Mouse (Mus musculus): ENCODE measurements around the gene Paip2b. TPM values are rescaled to one million over a fixed set of nuclear protein-coding genes. Genes with fewer than 3 reads are reported as not detected.

Paip2b gene
- 23.2 and 23.9 TPM in 2 replicates for polyA plus RNA-seq (2015; fragmentation: Nextera tagmentation; extraction: Ambion mirVana)

GRCm38 (mm10) chr6:83831606-83832123 is at the start of gene Paip2b:
Gene Paip2b (minus strand): TSS chr6:83831741.
- peak within 1 kb of the TSS; percentile 93 for H3K27ac ChIP-seq (replicated peaks)
- H3K27me3 ChIP-seq = no peaks in the 10 kb centered on the region
- peak within 1 kb of the TSS; percentile 77 for H3K9ac ChIP-seq
- peak; percentile 98 for ATAC-seq (ENCODE audit: low read depth)
- no peaks in the 10 kb centered on the region for H3K36me3 ChIP-seq
- H3K9me3 ChIP-seq = no peaks in the 10 kb centered on the region
- peak within 1 kb of the TSS; percentile 65 for H3K4me2 ChIP-seq
- peak within 1 kb of the TSS; percentile 69 for H3K4me3 ChIP-seq
- H3K4me1 ChIP-seq (replicated peaks) = peaks cover 23% of the 10 kb centered on the region
- under 1% methylated on average over 37 of the region's 37 CpGs for WGBS

DNA sequence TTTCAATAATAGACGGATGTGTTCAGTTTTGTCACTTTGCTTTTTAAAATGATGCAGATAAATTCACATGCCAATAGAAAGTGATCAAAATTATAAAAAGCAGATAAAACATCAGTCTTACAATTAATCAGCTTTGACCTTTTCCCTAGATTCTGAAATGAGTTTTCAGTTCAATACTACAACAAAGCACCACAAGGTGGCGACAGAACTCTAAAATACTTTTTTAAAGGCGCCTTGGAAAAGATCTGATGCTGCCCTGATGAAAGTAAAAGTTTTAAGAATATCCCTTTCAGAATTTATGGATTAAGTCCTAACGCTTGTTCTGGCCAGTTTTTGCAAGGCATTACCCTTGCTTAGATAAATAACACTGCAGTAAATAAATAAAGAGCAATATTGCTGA is 48.3 kb upstream of the Paip2b start:
- WGBS = 4% methylated on average over 4 of the region's 4 CpGs
- H3K4me3 ChIP-seq = no peak overlapping the region

DNA sequence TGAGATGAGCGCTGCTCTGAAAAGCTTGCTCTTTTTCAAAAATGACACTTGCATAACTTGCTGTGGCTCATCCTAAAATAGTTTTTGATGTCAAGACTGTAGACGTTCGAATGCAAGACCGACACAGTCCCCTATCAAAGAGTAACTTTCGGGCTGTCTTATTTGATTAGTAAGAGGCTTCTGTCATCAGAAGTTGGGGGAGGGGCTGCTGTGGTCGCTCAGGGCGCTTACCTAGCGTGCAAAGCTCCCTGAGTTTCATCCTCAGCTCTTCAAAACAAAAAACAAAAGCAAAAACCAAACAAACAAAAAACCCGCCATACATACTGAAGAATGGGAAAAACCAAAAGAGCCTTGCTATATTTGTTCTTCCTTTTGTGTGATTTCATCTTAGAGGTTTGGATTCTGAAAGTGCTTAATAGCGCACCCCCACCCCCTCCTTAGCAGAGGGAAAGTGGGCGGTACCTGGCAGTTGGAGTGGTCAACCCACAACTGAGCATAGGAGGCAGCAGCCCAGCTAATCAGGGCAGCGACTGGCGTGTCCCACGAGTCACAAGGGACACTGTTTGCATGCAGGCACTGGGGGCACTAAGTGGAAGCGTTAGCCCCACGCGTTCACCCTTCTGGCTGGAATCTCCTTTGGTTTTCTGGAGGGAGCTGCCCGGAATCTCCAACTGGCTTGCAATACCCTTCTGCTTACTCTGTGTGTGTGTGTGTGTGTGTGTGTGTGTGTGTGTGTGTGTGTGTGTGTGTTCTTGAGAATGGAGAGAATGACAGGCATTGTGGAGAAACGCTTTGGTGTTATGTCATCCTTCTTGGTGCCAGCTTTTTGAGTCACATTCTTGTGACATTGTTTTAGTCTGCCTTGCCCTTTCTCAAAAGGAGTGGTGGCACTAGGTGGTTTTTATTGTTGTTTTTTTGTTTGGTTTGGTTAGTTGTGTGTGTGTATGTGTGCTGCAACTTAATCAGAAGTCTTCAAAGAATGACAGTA is 36.4 kb upstream of the Paip2b start:
- WGBS = 4% methylated on average over 19 of the region's 19 CpGs
- Histone ChIP-seq H3K4me2 (peak overlapping the region; percentile 98), H3K4me3 (peak overlapping the region; percentile 73), H3K27ac (replicated peaks) (no peak overlapping the region), H3K9me3 (no peaks in the 10 kb centered on the region), H3K36me3 (no peaks in the 10 kb centered on the region), H3K9ac (peak overlapping the region; percentile 74), H3K27me3 (peaks cover 15% of the 10 kb centered on the region), H3K4me1 (replicated peaks) (peaks cover 10% of the 10 kb centered on the region; the same call in 1 of the 2 replicates)
- 0 out of 2 replicates have a peak, but pooled peaks have one; percentile 45 for ATAC-seq (ENCODE audit: low read depth)

More for the DNA sequence above, 48.3 kb upstream of the Paip2b start:
- Histone ChIP-seq H3K36me3 (no peaks in the 10 kb centered on the region), H3K4me1 (replicated peaks) (no peaks in the 10 kb centered on the region), H3K9ac (no peak overlapping the region), H3K27ac (replicated peaks) (no peak overlapping the region), H3K27me3 (no peaks in the 10 kb centered on the region), H3K4me2 (peak overlapping the region; percentile 31; the same call in 1 of the 2 replicates), H3K9me3 (no peaks in the 10 kb centered on the region)
- no peak for ATAC-seq (ENCODE audit: low read depth)

DNA sequence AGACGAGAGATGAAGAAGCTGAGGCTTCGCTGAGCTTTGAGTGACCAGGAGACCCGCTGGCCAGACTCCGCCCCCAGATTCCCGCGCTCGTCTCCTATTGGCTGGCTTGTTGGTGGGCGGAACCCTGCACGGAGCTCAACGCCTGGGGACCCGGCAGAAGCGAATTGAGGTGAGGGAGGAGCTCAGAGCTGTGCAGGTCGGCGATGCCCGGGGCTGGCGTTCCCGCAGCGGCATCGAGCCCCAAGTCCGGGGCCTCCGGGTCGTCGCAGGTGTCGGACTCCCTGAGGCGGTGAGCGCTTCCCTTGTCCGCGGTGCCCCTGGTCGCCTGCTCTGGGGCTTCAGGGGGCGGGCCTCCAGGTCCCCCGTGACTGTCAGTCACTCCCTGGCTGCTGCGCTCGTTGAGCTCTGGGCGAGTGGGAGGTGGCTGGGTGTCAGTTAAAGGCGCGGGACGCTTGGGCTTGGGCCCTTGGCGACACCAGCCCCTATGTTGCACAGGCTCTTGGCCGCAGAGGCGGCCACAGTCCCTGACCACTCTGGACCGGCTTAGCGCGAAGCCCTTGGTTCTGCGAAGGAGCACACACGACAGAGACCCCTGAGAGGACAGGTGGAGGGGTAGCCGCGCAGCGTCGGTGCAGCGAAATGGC is 35.5 kb upstream of the Paip2b start, which contains the start of gene Zfp638:
Gene Zfp638, plus strand, starts transcription at position 156 of the 644 bp plus-strand sequence.
- no peak within 1 kb of the TSS for H3K27ac ChIP-seq (replicated peaks)
- under 1% methylated on average over 50 of the region's 50 CpGs for WGBS

GRCm38 (mm10) chr6:83866423-83866822 is 34.9 kb upstream of the Paip2b start:
- H3K4me3 ChIP-seq = no peak overlapping the region
- no peaks in the 10 kb centered on the region for H3K36me3 ChIP-seq
- H3K4me2 ChIP-seq = peak overlapping the region; percentile 98
- H3K9ac ChIP-seq = no peak overlapping the region
- H3K4me1 ChIP-seq (replicated peaks) = peaks cover 10% of the 10 kb centered on the region; the same call in 1 of the 2 replicates
- H3K27me3 ChIP-seq = peaks cover 15% of the 10 kb centered on the region
- no peak overlapping the region for H3K27ac ChIP-seq (replicated peaks)
- no peaks in the 10 kb centered on the region for H3K9me3 ChIP-seq
- WGBS = 41% methylated on average over 4 of the region's 4 CpGs
- no peak; the same call in 1 of the 2 replicates for ATAC-seq (ENCODE audit: low read depth)

More for the DNA sequence above, 35.5 kb upstream of the Paip2b start, which contains the start of gene Zfp638:
- ATAC-seq (ENCODE audit: low read depth) = peak; percentile 97
- H3K9ac ChIP-seq = peak within 1 kb of the TSS; percentile 74
- H3K4me1 ChIP-seq (replicated peaks) = peaks cover 10% of the 10 kb centered on the region; the same call in 1 of the 2 replicates
- H3K4me2 ChIP-seq = peak within 1 kb of the TSS; percentile 98
- H3K27me3 ChIP-seq = peaks cover 15% of the 10 kb centered on the region
- H3K4me3 ChIP-seq = peak within 1 kb of the TSS; percentile 73
- no peaks in the 10 kb centered on the region for H3K36me3 ChIP-seq
- no peaks in the 10 kb centered on the region for H3K9me3 ChIP-seq

- no peak overlapping the region for H3K4me2 ChIP-seq
- H3K9ac ChIP-seq = no peak overlapping the region
- no peak for ATAC-seq (ENCODE audit: low read depth)
- no peak overlapping the region for H3K4me3 ChIP-seq
- WGBS = 77% methylated on average over 4 of the region's 4 CpGs
- no peaks in the 10 kb centered on the region for H3K36me3 ChIP-seq
- no peaks in the 10 kb centered on the region for H3K9me3 ChIP-seq
- peaks cover 11% of the 10 kb centered on the region for H3K27me3 ChIP-seq
- no peak overlapping the region for H3K27ac ChIP-seq (replicated peaks)
- peaks cover 10% of the 10 kb centered on the region; the same call in 1 of the 2 replicates for H3K4me1 ChIP-seq (replicated peaks)
Observed at GRCm38 (mm10) chr6:83863538-83863937, 32.0 kb upstream of the Paip2b start.

GRCm38 (mm10) chr6:83860033-83860432 is 28.5 kb upstream of the Paip2b start:
- 93% methylated on average over 9 of the region's 9 CpGs for WGBS
- ATAC-seq (ENCODE audit: low read depth) = no peak
- Histone ChIP-seq H3K4me2 (no peak overlapping the region), H3K27ac (replicated peaks) (no peak overlapping the region), H3K27me3 (0 out of 2 replicates have a peak, but pooled peaks cover 3% of the 10 kb centered on the region), H3K9ac (no peak overlapping the region), H3K36me3 (no peaks in the 10 kb centered on the region), H3K9me3 (no peaks in the 10 kb centered on the region), H3K4me1 (replicated peaks) (0 out of 2 replicates have a peak, but pooled peaks cover 3% of the 10 kb centered on the region), H3K4me3 (no peak overlapping the region)

DNA sequence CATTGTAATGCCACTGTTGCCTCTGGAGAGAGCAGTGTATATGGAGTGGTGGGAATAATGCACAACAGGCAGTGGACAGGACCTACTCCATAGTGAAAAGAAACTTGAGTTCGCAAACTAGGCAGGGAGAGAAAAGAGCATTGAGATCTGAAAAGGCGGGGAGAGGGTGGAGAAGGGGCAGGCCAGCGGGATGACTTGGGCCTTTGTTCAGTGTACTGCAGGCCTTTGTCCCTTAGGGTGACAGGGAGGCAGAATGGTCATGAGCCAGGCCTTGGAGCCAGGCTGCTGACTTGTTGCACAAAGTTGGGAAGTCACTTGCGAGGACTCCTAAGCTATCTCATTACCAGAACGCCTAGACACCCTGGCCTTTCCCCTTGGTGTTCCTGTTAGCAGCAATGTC is 25.9 kb upstream of the Paip2b start:
- no peaks in the 10 kb centered on the region for H3K9me3 ChIP-seq
- H3K4me2 ChIP-seq = no peak overlapping the region
- no peaks in the 10 kb centered on the region for H3K27me3 ChIP-seq
- ATAC-seq (ENCODE audit: low read depth) = peak; percentile 50; the same call in 1 of the 2 replicates
- no peak overlapping the region for H3K9ac ChIP-seq
- H3K36me3 ChIP-seq = no peaks in the 10 kb centered on the region
- H3K27ac ChIP-seq (replicated peaks) = peak overlapping the region; percentile 29; the same call in 1 of the 2 replicates
- H3K4me3 ChIP-seq = no peak overlapping the region
- 0 out of 2 replicates have a peak, but pooled peaks cover 3% of the 10 kb centered on the region for H3K4me1 ChIP-seq (replicated peaks)
- 25% methylated on average over 5 of the region's 5 CpGs for WGBS

DNA sequence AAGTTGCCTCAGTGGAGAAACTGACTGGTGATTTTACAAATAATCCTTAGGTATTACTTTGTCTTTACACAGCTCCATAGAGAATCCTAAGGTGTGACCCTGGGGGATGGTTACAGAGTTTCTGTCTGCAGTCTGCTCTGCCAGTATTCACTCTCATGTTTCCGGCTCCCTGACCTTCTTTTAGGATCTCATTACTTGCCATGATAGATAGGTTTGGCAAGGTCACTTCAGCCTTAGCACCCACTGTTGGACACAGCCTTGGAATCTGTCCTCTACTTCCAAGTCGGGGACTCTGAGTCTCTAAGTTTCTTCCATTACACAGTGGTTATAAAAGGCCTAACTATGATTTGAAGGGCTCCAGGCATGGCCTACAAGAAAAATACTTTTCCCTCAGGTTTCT is 17.9 kb upstream of the Paip2b start:
- Histone ChIP-seq H3K9me3 (no peaks in the 10 kb centered on the region), H3K4me3 (no peak overlapping the region), H3K4me1 (replicated peaks) (no peaks in the 10 kb centered on the region), H3K9ac (no peak overlapping the region), H3K27me3 (no peaks in the 10 kb centered on the region), H3K36me3 (no peaks in the 10 kb centered on the region), H3K27ac (replicated peaks) (no peak overlapping the region), H3K4me2 (no peak overlapping the region)
- WGBS = 89% methylated on average over 2 of the region's 2 CpGs
- no peak for ATAC-seq (ENCODE audit: low read depth)

DNA sequence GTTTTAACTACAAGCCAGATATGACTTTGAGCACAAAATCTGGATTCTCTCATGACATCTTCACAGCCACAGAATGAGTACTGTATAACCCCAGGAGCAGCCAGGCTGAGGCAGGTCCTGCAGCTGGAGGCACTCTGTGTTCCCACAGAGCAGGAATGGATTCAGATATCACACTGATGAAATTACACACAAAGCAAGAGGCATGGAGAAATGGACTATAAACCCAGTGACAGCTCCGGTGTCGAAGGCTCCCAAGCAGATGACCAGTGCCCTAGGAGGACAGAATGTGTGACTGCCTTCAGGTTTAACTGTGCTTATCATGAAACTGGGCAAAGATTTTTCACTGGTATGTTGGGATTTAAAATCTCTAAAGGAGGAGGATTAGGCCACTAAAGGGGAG is 14.6 kb upstream of the Paip2b start:
- H3K27me3 ChIP-seq = no peaks in the 10 kb centered on the region
- no peaks in the 10 kb centered on the region for H3K9me3 ChIP-seq
- 90% methylated on average over 2 of the region's 2 CpGs for WGBS
- no peaks in the 10 kb centered on the region for H3K36me3 ChIP-seq
- no peak overlapping the region for H3K4me3 ChIP-seq
- no peak overlapping the region for H3K4me2 ChIP-seq
- H3K9ac ChIP-seq = no peak overlapping the region
- H3K4me1 ChIP-seq (replicated peaks) = no peaks in the 10 kb centered on the region
- no peak for ATAC-seq (ENCODE audit: low read depth)
- H3K27ac ChIP-seq (replicated peaks) = no peak overlapping the region

DNA sequence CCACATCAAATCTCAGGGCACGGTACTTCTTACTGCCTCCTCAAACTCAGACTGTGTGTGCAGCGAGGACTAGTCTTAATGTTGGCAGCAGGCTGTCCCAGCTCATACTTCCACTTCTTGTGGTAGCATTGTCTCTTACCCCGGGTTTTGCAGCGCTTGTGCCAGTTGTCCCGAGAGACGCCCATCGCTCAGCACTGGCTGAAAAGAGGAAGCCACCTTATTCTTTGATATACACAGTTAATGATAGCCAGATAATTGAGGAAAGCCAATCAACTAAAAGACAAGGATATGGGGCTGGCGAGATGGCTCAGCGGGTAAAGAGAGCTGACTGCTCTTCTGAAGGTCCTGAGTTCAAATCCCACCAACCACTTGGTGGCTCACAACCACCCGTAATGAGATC is 13.4 kb upstream of the Paip2b start:
- no peak for ATAC-seq (ENCODE audit: low read depth)
- WGBS = 93% methylated on average over 10 of the region's 10 CpGs
- Histone ChIP-seq H3K4me3 (no peak overlapping the region), H3K27ac (replicated peaks) (no peak overlapping the region), H3K27me3 (no peaks in the 10 kb centered on the region), H3K9ac (no peak overlapping the region), H3K4me1 (replicated peaks) (no peaks in the 10 kb centered on the region), H3K36me3 (no peaks in the 10 kb centered on the region), H3K9me3 (no peaks in the 10 kb centered on the region), H3K4me2 (no peak overlapping the region)

Data from neural tube, embryonic 13.5 days (tissue).